Mouse (Mus musculus) testis, adult 2 months (tissue): Measurements from ENCODE around the gene Adssl1. TPM values are rescaled to one million over a fixed set of nuclear protein-coding genes. Genes with fewer than 3 reads are reported as not detected.

Experiments
- H3K27ac ChIP-seq: fragments of 200-500 bp; 2 replicates; pipeline ENCODE4 v1.5.1; 2012; ENCODE audit warnings: low read depth, low read length; ENCODE audit not compliant: control insufficient read depth, insufficient read depth
- H3K27me3 ChIP-seq: fragments of 200-500 bp; 2 replicates; pipeline ENCODE4 v1.6.1; 2012; ENCODE audit warnings: mild to moderate bottlenecking, low read length, moderate library complexity; ENCODE audit not compliant: control insufficient read depth, insufficient read depth
- H3K36me3 ChIP-seq: fragments of 200-500 bp; 2 replicates; pipeline ENCODE4 v1.6.1; 2012; ENCODE audit warnings: mild to moderate bottlenecking, low read length; ENCODE audit not compliant: control insufficient read depth, insufficient read depth
- H3K4me1 ChIP-seq: fragments of 200-500 bp; 2 replicates; pipeline ENCODE4 v1.6.1; 2012; ENCODE audit warnings: low read length; ENCODE audit not compliant: control insufficient read depth, insufficient read depth
- H3K4me3 ChIP-seq: fragments of 200-500 bp; 2 replicates; pipeline ENCODE4 v1.5.1; 2012; ENCODE audit warnings: low read depth, mild to moderate bottlenecking, low read length, moderate library complexity, mixed read lengths; ENCODE audit not compliant: control insufficient read depth
- CTCF ChIP-seq: fragments of 200-500 bp; IDR thresholded peaks from 2 replicates; pipeline ENCODE4 v1.5.1; 2012; ENCODE audit warnings: low read depth, mild to moderate bottlenecking, inconsistent platforms, low read length, moderate library complexity; ENCODE audit not compliant: control insufficient read depth, insufficient read depth, insufficient replicate concordance
- POLR2A ChIP-seq: fragments of 200-500 bp; IDR thresholded peaks from 2 replicates; pipeline ENCODE4 v1.6.1; 2012; ENCODE audit warnings: low read depth, mild to moderate bottlenecking, inconsistent platforms, low read length, moderate library complexity; ENCODE audit not compliant: control insufficient read depth
- polyA plus RNA-seq: library from polyadenylated mRNA; depleted of rRNA; stranded (reverse); fragments of >200 nt; gene quantifications from 2 replicates; pipeline ENCODE4 v1.2.3, GENCODE M21; 2012

Gene Adssl1
- polyA plus RNA-seq, 1 experiment, result 8.9 TPM

- Histone ChIP-seq H3K4me3 (no peak overlapping the region), H3K4me1 (peaks cover 9% of the 10 kb centered on the region), H3K27me3 (no peaks in the 10 kb centered on the region), H3K27ac (no peak overlapping the region), H3K36me3 (no peaks in the 10 kb centered on the region)
- no peak for TF ChIP-seq CTCF
- no peak for TF ChIP-seq POLR2A
Observed at GRCm38 (mm10) chr12:112632084-112632777, 12.4 kb downstream of the Adssl1 start.

DNA sequence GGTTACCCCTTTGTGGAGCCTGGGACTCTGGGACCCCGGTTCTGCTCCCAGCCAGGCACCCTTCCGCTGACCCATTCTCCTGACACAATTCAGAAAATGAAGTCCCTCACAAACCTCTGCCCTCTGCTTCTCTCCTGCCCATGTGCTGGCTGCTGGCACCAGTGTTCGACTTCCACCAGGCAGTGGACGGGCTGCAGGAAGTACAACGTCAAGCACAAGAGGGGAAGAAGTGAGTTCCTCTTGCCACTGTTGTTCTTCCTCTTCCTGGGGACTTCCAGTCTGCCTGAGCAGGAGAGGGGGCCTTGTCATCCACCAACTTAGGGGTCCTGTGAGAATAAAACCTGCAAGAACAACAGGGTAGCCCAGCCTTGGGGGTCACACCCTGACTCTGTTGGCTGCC, 13.1 kb downstream of the Adssl1 start:
- H3K27ac ChIP-seq, result no peak overlapping the region
- H3K4me1 ChIP-seq, result peaks cover 9% of the 10 kb centered on the region
- TF ChIP-seq POLR2A (no peak), CTCF (no peak)
- H3K27me3 ChIP-seq, result no peaks in the 10 kb centered on the region
- H3K36me3 ChIP-seq, result no peaks in the 10 kb centered on the region
- no peak overlapping the region for H3K4me3 ChIP-seq

DNA sequence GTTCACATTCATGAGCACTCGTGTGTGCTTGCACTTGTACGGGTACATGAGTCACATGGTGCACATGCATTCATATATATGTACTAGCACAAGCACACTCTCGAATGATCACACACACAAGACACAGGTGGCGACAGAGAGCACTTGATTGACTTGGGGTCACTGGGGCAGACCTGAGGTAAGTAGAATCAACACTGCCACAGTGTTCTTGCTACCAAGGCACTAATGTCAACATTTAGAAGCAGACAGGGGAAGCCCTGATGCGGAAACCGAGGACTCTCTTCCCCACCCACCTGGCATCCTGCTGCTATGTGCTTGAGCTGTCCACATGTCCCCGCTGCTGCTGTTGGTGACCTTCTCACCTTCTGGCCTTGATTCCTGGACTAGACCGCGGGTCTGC, 13.8 kb downstream of the Adssl1 start:
- Histone ChIP-seq H3K36me3 (no peaks in the 10 kb centered on the region), H3K4me3 (no peak overlapping the region)
- TF ChIP-seq POLR2A, result no peak
- TF ChIP-seq CTCF, result no peak

GRCm38 (mm10) chr12:112639526-112639925, 19.7 kb downstream of the Adssl1 start:
- Histone ChIP-seq H3K27ac (no peak overlapping the region), H3K4me3 (peak overlapping the region; percentile 30), H3K4me1 (peaks cover 12% of the 10 kb centered on the region), H3K27me3 (no peaks in the 10 kb centered on the region), H3K36me3 (no peaks in the 10 kb centered on the region)
- TF ChIP-seq POLR2A (no peak), CTCF (no peak)

More for the DNA sequence above, 13.8 kb downstream of the Adssl1 start:
- Histone ChIP-seq H3K27ac (no peak overlapping the region), H3K27me3 (no peaks in the 10 kb centered on the region), H3K4me1 (peaks cover 7% of the 10 kb centered on the region)

DNA sequence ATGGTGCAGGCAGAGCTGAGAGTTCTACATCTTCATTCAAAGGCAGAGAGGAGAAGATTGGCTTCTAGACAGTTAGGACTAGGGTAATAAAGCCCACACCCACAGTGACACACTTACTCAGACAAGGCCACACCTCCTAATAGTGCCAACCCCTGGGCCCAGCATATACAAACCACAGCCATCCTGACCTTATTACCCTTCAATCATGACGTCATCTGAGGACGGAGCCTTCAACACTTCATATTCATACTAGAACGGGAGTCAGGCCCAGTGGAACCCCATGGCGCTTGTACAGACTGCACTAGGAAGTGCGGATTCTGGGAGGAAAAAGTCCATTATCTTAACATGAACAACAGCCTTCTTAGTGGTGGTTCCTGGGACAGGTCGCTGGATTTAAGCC, 23.3 kb downstream of the Adssl1 start:
- Histone ChIP-seq H3K36me3 (no peaks in the 10 kb centered on the region), H3K27ac (no peak overlapping the region), H3K4me1 (peaks cover 27% of the 10 kb centered on the region), H3K4me3 (peak overlapping the region; percentile 25; the same call in 1 of the 2 replicates), H3K27me3 (no peaks in the 10 kb centered on the region)
- TF ChIP-seq CTCF (no peak), POLR2A (no peak)

DNA sequence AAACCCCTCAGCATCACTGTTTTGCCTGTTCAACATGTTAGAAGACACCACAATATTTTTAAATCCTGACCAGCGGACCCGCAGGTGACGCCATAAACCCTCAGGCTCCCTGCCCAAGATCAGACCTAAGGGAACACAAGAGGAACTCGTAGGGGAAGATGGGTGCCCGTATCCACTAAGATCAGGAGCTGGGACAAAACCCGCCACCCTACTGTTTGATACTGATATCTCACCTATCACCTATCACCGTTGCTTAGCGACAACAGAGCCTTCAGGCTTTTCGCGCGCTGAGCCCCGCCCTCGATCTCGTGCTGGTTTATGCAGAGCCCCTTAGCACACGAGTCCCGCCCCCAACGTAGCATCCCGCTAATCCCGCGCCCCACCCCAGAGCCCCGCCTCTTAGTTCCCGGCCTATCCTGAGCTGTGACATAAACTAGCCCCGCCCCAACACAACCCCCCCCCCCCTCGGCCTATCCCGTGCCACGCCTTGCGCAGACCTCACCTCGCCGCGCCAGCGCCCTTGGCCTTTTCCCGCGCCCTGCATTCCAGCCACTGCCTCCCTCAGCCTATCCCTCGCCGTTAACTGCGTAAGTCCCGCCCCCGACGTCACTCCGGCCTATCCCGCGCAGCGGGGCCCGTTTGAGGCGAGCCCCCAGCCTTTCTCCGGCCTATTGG, 24.5 kb downstream of the Adssl1 start, which contains the start of gene Siva1:
TSS of gene Siva1 (plus strand) at position 500 of the 675 bp plus-strand sequence.
- TF ChIP-seq CTCF, result no peak
- TF ChIP-seq POLR2A, result peak; percentile 17; the same call in 1 of the 2 replicates
- H3K4me3 ChIP-seq, result peak within 1 kb of the TSS; percentile 93
- H3K27ac ChIP-seq, result peak within 1 kb of the TSS; percentile 95
- peaks cover 26% of the 10 kb centered on the region for H3K4me1 ChIP-seq
- H3K27me3 ChIP-seq, result no peaks in the 10 kb centered on the region
- no peaks in the 10 kb centered on the region for H3K36me3 ChIP-seq

- peak; percentile 57 for TF ChIP-seq POLR2A
- no peak for TF ChIP-seq CTCF
- no peaks in the 10 kb centered on the region for H3K36me3 ChIP-seq
- H3K4me3 ChIP-seq, result peak overlapping the region; percentile 92
- H3K27ac ChIP-seq, result peak overlapping the region; percentile 87
- H3K4me1 ChIP-seq, result peaks cover 23% of the 10 kb centered on the region
- no peaks in the 10 kb centered on the region for H3K27me3 ChIP-seq
Observed at GRCm38 (mm10) chr12:112644855-112645506, 25.1 kb downstream of the Adssl1 start.
